Mouse (Mus musculus): ENCODE data around the gene Ednrb.

DNA sequence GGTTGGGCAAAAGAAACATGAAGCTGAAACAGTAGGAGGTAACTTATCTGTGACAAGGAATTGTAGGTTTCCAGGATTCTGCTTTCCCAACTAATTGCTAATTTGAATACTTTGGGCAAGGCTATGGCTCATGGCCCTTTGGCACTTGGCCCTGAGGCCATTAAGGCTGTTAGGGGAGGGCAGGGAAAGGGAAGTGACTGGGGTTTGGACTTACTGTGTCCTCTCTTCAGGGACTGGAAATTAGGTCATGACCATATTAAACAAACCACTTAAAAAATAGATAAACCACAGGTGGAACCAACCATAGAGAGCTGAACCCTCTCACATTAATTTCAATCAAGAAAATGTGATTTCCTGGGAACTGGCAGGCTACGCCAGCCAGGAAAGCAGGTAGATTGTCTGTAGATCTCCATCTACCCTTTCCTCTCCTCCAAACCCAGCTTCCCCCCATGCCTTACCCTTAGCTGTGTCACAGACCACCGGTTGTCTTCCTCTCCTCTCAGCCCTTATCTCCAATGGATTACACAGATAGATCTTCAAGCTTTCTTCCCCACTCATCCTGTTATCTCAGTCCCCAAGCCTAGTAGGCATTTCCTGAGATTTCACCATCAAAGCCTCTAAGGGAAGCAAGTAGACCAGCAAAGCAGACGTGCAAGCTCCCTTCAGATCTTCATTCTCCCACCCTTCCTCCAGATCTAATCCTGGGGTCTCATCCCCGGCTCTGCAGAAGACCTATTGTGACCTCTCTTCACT, 40.1 kb downstream of the Ednrb start:
- no peak for TF ChIP-seq CTCF (IDR thresholded peaks at IDR 0.05)
- no peak for TF ChIP-seq EP300 (IDR thresholded peaks at IDR 0.05)

Measured in lung, postnatal 0 days (tissue).